8 mouse cellular contexts compared by ENCODE assay signal in genomic region chr2:23068370-23068737, GRCm38 (mm10). TPM values are rescaled to one million over a fixed set of nuclear protein-coding genes. Genes with fewer than 3 reads are reported as not detected.
A peak's percentile ranks its signal among the peaks of the same experiment; 100 is the strongest.
DNase-seq lines count a peak whose midpoint lies in the region; ATAC-seq and TF ChIP-seq lines count a peak whose summit lies in the region.

No protein-coding gene starts in this region.

- TF ChIP-seq CTCF in ES-Bruce4 (IDR thresholded peaks at IDR 0.05; ENCODE audit: low read depth, low read length), result no peak
- no peak for TF ChIP-seq CTCF in liver, adult 2 months (IDR thresholded peaks at IDR 0.05; ENCODE audit: low read depth, low read length)

- peak overlapping the region; percentile 68 for H3K4me3 ChIP-seq in heart, embryonic 11.5 days (ENCODE audit: low read depth, low read length)
- H3K4me3 ChIP-seq in ES-Bruce4 (ENCODE audit: low read depth, low read length), result peak overlapping the region; percentile 73
- peak overlapping the region; percentile 68 for H3K4me3 ChIP-seq in forebrain, embryonic 12.5 days (replicated peaks)
- peak overlapping the region; percentile 85 for H3K4me3 ChIP-seq in liver, adult 2 months (ENCODE audit: insufficient read depth, low read depth, low read length)
- peak overlapping the region; percentile 70 for H3K4me3 ChIP-seq in stomach, embryonic 14.5 days (ENCODE audit: low read depth, low read length)

- no peak for TF ChIP-seq EP300 in ES-Bruce4 (IDR thresholded peaks at IDR 0.05; ENCODE audit: insufficient read depth, low read depth, low read length)

- no peaks in the 10 kb centered on the region for H3K36me3 ChIP-seq in heart, embryonic 11.5 days (ENCODE audit: control insufficient read depth, insufficient read depth, low read length)
- H3K36me3 ChIP-seq in ES-Bruce4 (ENCODE audit: control insufficient read depth, insufficient read depth, low read length, poor library complexity, severe bottlenecking), result no peaks in the 10 kb centered on the region
- H3K36me3 ChIP-seq in forebrain, embryonic 12.5 days (replicated peaks), result 0 out of 2 replicates have a peak, but pooled peaks cover 5% of the 10 kb centered on the region
- H3K36me3 ChIP-seq in liver, adult 2 months (ENCODE audit: control insufficient read depth, insufficient read depth, low read length), result peaks cover 3% of the 10 kb centered on the region; the same call in 1 of the 2 replicates
- no peaks in the 10 kb centered on the region for H3K36me3 ChIP-seq in stomach, embryonic 14.5 days (ENCODE audit: control insufficient read depth, insufficient read depth, low read length)

- no peaks in the 10 kb centered on the region for H3K9me3 ChIP-seq in heart, embryonic 11.5 days (replicated peaks; ENCODE audit: control insufficient read depth, low read length)
- H3K9me3 ChIP-seq in ES-Bruce4 (replicated peaks; ENCODE audit: control insufficient read depth, insufficient read depth, low read length, poor library complexity, severe bottlenecking), result no peaks in the 10 kb centered on the region
- no peaks in the 10 kb centered on the region for H3K9me3 ChIP-seq in forebrain, embryonic 12.5 days
- H3K9me3 ChIP-seq in stomach, embryonic 14.5 days (ENCODE audit: control insufficient read depth, low read depth, low read length), result no peaks in the 10 kb centered on the region

- no peak for TF ChIP-seq POLR2A in ES-Bruce4 (IDR thresholded peaks at IDR 0.05; ENCODE audit: insufficient read depth, low read length)
- peak; percentile 13; the same call in 1 of the 2 replicates for TF ChIP-seq POLR2A in liver, adult 2 months (IDR thresholded peaks at IDR 0.05; ENCODE audit: extremely low read depth, insufficient read depth, low read length)

- WGBS in heart, embryonic 11.5 days (ENCODE audit: insufficient replicate concordance), result under 1% methylated on average over 21 of the region's 21 CpGs
- WGBS in forebrain, embryonic 12.5 days, result under 1% methylated on average over 21 of the region's 21 CpGs
- WGBS in liver, adult 2 months, result under 1% methylated on average over 21 of the region's 21 CpGs
- under 1% methylated on average over 21 of the region's 21 CpGs for WGBS in stomach, embryonic 14.5 days

- no peak for DNase-seq in heart, adult 9 months (ENCODE audit: low spot score in 2 of 2)
- no peak for DNase-seq in liver, adult 2 months (ENCODE audit: extremely low read depth, low read depth, low spot score)
- DNase-seq in cerebellum, adult 9-10 months, result no peak
- DNase-seq in cerebellum, postnatal 25 days, result no peak

- H3K27me3 ChIP-seq in heart, embryonic 11.5 days (ENCODE audit: control insufficient read depth, insufficient read depth, low read length), result no peaks in the 10 kb centered on the region
- H3K27me3 ChIP-seq in ES-Bruce4 (ENCODE audit: control insufficient read depth, insufficient read depth, low read length, poor library complexity, severe bottlenecking), result no peaks in the 10 kb centered on the region
- H3K27me3 ChIP-seq in forebrain, embryonic 12.5 days, result no peaks in the 10 kb centered on the region
- H3K27me3 ChIP-seq in liver, adult 2 months (ENCODE audit: control insufficient read depth, insufficient read depth, low read length), result no peaks in the 10 kb centered on the region
- no peaks in the 10 kb centered on the region for H3K27me3 ChIP-seq in stomach, embryonic 14.5 days (ENCODE audit: control insufficient read depth, insufficient read depth, low read length)

- H3K79me2 ChIP-seq in liver, adult 2 months (ENCODE audit: control insufficient read depth, insufficient read depth, low read length), result peaks cover 5% of the 10 kb centered on the region; the same call in 1 of the 2 replicates

- peak overlapping the region; percentile 96 for H3K27ac ChIP-seq in heart, embryonic 11.5 days (ENCODE audit: low read depth, low read length)
- peak overlapping the region; percentile 54 for H3K27ac ChIP-seq in ES-Bruce4 (ENCODE audit: insufficient read depth, low read length)
- H3K27ac ChIP-seq in forebrain, embryonic 12.5 days, result peak overlapping the region; percentile 94
- H3K27ac ChIP-seq in liver, adult 2 months (replicated peaks; ENCODE audit: insufficient read depth, low read depth, low read length), result peak overlapping the region; percentile 96
- H3K27ac ChIP-seq in stomach, embryonic 14.5 days (ENCODE audit: low read length), result peak overlapping the region; percentile 96

- H3K9ac ChIP-seq in heart, embryonic 11.5 days (ENCODE audit: low read depth, low read length), result peak overlapping the region; percentile 89
- H3K9ac ChIP-seq in ES-Bruce4 (ENCODE audit: low read depth, poor library complexity, severe bottlenecking), result peak overlapping the region; percentile 45
- peak overlapping the region; percentile 83 for H3K9ac ChIP-seq in forebrain, embryonic 12.5 days
- H3K9ac ChIP-seq in liver, adult 2 months (ENCODE audit: low read depth, low read length), result peak overlapping the region; percentile 95
- H3K9ac ChIP-seq in stomach, embryonic 14.5 days (replicated peaks; ENCODE audit: low read depth, low read length), result peak overlapping the region; percentile 88

- H3K4me1 ChIP-seq in heart, embryonic 11.5 days (ENCODE audit: control insufficient read depth, insufficient read depth, low read length), result no peaks in the 10 kb centered on the region
- no peaks in the 10 kb centered on the region for H3K4me1 ChIP-seq in ES-Bruce4 (ENCODE audit: control insufficient read depth, insufficient read depth, low read length)
- peaks cover 5% of the 10 kb centered on the region for H3K4me1 ChIP-seq in forebrain, embryonic 12.5 days
- H3K4me1 ChIP-seq in liver, adult 2 months (ENCODE audit: control insufficient read depth, insufficient read depth, low read length), result peaks cover 2% of the 10 kb centered on the region; the same call in 1 of the 2 replicates
- H3K4me1 ChIP-seq in stomach, embryonic 14.5 days (ENCODE audit: control insufficient read depth, insufficient read depth, low read length), result no peaks in the 10 kb centered on the region

- peak overlapping the region; percentile 99 for H3K4me2 ChIP-seq in heart, embryonic 11.5 days
- H3K4me2 ChIP-seq in forebrain, embryonic 12.5 days, result peak overlapping the region; percentile 97
- peak overlapping the region; percentile 98 for H3K4me2 ChIP-seq in stomach, embryonic 14.5 days (replicated peaks; ENCODE audit: low read depth, low read length)

- ATAC-seq in heart, embryonic 11.5 days (replicated peaks; ENCODE audit: insufficient number of reproducible peaks, low FRiP score, low TSS enrichment), result peak; percentile 64
- peak; percentile 71 for ATAC-seq in forebrain, embryonic 12.5 days (ENCODE audit: low FRiP score)
- peak; percentile 35 for ATAC-seq in stomach, embryonic 14.5 days (ENCODE audit: insufficient number of reproducible peaks, insufficient read depth, low FRiP score, low read depth)

RNA-seq across cellular contexts. Expression of gene Acbd5, which starts 0.4 kb away (rescaled TPM):
- polyA plus RNA-seq in heart, embryonic 11.5 days (2014; fragmentation: Nextera tagmentation; extraction: Ambion mirVana), result 22.7 and 28.2 TPM in 2 replicates
- polyA plus RNA-seq in ES-Bruce4 (2011; ENCODE audit: insufficient read depth, insufficient read length, low read depth, missing spikeins), result 26.6 and 35.5 TPM in 2 replicates
- polyA plus RNA-seq in forebrain, embryonic 12.5 days (2016; fragmentation: Nextera tagmentation; extraction: Ambion mirVana), result 56.7 and 64.7 TPM in 2 replicates
- total RNA-seq in liver, adult 2 months (2014; rRNA removed), result 168 and 189 TPM in 2 replicates
- 23.2 and 24.2 TPM in 2 replicates for polyA plus RNA-seq in liver, adult 2 months (2012; rRNA removed)
- polyA plus RNA-seq in stomach, embryonic 14.5 days (2014; fragmentation: Nextera tagmentation; extraction: Ambion mirVana), result 33.1 and 34.3 TPM in 2 replicates

RNA-seq across cellular contexts. Expression of gene Abi1, which starts 28.3 kb away (rescaled TPM):
- 34.6 and 35.3 TPM in 2 replicates for polyA plus RNA-seq in heart, embryonic 11.5 days (2014; fragmentation: Nextera tagmentation; extraction: Ambion mirVana)
- polyA plus RNA-seq in ES-Bruce4 (2011; ENCODE audit: insufficient read depth, insufficient read length, low read depth, missing spikeins), result 103 and 104 TPM in 2 replicates
- polyA plus RNA-seq in forebrain, embryonic 12.5 days (2016; fragmentation: Nextera tagmentation; extraction: Ambion mirVana), result 42.1 and 43.7 TPM in 2 replicates
- 35.6 and 36.0 TPM in 2 replicates for total RNA-seq in liver, adult 2 months (2014; rRNA removed)
- 50.1 and 53.9 TPM in 2 replicates for polyA plus RNA-seq in liver, adult 2 months (2012; rRNA removed)
- polyA plus RNA-seq in stomach, embryonic 14.5 days (2014; fragmentation: Nextera tagmentation; extraction: Ambion mirVana), result 58.6 TPM in 2 replicates

Comparison
In these comparisons a context has a peak if more than half of its experiments do, and no peak if none do; other contexts are left out.
1. H3K9ac ChIP-seq: peak in every context shown above with its lines; median percentile 95 in liver, adult 2 months; 89 in heart, embryonic 11.5 days; 88 in stomach, embryonic 14.5 days; 83 in forebrain, embryonic 12.5 days; 45 in ES-Bruce4.